Mouse (Mus musculus) regulatory T cell (primary cell): ENCODE measurements around the gene Crybb1.

Experiments used
- in situ Hi-C: fragments of 300-600 bp; cut with MboI, MseI; formaldehyde crosslinking; loops from one replicate; pipeline ENCODE4 v1.15.1; 2025; ENCODE audit warnings: high pct_unique_total_duplicates

The Crybb1 gene

DNA sequence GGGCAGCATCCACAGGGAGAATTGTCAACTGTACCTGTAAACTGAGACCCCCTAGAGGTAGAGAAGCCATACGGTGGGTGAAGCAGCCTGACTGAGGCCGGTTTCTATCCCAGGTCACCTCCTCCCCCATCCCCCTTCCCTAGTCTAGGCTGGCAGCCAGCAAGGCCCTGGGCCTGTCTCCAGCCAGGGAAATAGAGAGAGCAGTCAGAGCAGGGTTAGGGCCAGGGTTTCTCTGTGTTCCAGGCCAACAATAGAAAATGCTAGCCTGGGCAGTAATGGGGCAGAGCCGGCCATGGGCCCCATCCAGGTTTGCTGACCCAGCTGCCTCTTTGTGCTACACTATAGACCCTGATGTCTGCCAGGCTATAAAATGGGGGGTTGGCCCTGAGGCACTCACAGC lies at the start of gene Crybb1:
TSS of gene Crybb1 (plus strand) at position 390 of the 400 bp plus-strand sequence.
- in situ Hi-C loops = loop anchor here (10.0 kb wide), 1 partner anchor 1729 kb away; no protein-coding TSS in a partner anchor

DNA sequence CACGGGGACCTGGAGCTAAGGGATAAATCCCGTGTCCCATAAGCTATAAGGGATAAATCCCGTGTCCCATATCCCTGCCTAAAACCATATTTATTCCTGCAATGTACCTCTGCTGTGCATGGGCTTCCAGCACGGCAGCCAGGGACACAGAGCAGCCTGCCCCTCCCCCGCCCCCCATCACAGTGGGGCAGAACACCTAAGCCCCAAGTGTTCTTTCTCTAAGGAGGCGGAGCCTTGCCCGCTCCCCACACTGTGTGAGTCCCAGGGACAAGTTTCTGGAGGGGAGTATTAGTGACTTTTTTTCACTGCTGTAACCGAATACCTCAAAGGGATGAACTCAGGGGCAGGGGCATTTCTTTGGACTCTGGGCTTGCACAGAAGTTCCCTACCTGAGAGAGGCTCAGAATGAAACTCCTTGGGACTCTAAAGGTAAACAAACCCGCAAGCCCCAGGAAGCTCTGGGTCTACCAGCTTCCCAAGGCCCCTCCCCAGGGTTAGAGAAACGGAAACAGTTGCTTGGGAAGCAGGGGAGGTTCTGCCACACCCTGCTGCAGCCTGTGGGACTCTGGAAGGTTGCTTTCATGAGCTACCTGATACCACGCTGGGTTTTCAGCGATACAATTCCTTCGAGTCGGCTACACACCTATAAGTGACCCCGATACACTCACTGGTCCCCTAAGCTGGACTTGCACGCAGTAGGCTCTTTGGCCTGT lies 48.9 kb upstream of the Crybb1 start:
- in situ Hi-C loops = no loop called here

DNA sequence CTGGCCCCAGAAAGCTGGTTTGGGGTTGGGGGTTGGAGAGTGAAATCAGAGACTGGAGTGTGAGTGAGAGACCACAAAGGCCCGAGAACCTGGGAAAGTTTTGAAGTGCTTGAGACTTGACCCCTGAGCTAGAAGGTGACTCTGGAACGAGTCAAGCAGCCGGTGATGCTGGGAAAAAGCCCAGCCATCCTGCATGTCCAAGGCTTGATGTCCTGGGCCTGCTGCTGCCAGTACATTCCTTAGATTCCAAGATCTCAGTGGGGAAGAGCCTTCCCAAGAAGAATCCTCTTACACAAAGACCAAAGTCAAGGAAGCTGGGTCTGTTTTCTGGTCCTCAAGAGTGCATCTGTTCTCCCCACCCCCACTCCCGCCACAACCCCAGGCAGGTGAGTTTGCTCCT lies 47.3 kb upstream of the Crybb1 start:
- in situ Hi-C loops = no loop called here

DNA sequence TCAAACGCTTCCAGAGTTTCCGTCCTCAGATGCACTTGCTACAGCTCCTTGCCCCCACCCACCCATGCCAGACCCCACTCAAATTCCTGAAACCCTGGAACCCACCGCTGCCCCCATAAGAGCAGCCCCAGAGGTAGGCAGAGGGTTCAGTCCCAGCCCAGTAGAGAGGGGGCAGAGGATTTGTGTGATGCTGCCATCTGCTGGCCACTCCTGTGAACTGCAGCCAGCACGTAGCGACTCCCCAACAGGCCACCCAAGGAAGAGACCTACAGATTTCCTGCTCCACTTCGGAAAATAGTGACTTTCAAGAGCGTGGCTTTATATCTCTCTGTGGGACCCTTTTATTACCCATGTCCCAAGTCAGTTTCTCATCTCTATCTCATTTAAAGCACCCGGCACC lies 45.5 kb upstream of the Crybb1 start:
- in situ Hi-C loops = no loop called here

DNA sequence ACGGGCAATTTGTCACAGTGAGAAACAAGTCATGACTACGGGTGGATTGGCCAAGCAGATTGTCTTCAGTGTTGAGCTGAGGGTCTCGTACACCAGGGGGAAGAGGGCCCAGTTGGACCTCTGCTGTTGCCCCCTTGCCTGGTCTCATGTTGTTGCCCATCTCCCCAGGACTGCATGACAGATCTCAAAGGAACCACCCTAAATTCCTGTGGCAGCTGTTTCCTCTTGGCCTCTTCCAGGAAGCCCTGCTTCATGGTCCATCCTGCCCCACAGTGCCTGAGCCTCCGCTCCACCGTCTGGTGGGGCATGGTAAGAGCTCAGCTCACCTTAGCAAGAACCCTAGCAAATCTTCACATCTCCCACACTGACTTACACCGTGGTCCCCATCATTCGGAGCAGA lies 43.7 kb upstream of the Crybb1 start:
- in situ Hi-C loops = no loop called here

DNA sequence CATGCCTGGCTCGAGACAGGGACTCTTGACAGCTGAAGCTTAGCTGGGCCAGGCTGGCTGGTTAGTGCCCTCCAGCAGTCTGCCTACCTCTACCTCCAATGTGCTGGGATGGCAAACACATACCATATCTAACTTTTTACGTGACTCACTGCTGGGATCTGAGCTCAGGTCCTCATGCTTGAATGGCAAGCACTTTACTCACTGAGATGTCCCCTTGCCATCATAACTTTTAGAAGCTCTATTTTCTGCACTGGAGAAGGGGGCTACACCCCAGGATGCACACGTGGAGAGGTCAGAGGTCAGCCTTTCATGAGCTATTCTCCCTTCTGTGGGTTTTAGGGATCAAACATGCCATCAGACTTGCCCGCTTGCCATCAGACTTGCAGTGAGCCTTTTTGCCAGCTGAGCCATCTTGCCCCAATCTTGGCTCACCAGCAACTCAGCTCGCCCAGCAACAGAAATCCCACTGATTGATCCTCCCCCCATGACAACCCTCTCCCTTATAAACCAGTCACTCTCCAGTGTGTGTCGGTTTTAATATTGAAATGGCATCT lies 42.8 kb upstream of the Crybb1 start:
- in situ Hi-C loops = no loop called here

DNA sequence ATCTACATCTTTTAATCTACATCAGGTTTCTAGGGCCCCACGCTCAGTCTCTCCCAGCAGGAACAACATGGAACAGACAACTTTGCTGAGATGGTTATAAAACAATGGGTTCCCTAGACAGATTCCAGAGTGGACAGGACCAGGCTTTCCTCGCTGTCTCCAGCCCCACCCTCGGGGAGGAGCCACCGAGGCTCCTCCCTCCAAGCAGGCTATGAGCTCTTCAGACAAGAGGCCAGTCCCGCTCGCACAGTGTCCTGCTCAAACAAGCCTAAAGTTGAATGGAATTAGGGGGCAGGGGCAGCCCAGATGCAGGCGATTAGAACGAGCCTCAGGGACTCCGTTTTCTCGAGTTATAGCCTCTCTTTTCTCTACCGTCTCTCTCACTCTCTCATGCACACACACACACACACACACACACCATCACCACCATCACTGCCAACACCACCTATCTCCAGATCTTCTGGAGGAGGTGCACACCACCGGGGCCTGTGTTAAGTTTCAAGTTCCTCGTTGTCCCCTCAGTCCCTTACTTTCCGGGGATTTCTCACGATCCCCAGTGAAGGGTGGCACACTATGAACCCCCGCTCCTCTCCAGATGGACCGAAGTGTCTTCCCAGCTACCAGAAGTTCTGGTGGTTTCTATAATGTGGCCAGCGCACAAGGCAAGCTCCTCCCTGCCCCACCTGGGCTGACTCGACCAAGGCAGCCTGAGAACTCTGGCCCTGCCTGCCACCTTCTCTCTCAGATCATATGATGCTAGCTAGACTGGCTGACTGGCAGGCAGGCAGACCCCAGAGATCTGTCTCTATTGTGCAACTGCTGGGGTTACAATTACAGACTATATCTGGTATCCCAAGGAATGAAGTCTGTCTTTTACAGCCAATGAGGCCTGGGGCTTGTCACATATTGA lies 42.0 kb upstream of the Crybb1 start:
- in situ Hi-C loops = no loop called here

DNA sequence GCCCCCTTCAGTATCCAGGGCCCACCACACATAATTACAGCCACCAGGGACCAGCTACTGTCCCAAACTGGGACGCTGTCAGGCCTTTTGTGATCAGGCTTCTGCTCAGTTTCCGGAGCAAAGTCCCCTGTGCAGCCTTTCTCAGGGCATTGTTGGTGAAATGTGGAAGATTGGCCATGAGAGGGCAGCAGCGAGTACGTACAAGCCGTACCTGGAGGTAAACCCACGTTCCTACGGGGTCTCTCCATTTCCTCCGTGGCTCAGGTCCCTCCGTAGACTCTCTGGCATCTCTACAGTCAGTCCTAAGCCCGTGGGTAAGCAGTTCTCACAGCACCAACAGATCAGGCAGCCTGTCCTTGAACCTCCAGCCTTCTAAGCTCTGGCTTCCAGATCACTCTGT lies 41.2 kb upstream of the Crybb1 start:
- in situ Hi-C loops = no loop called here

DNA sequence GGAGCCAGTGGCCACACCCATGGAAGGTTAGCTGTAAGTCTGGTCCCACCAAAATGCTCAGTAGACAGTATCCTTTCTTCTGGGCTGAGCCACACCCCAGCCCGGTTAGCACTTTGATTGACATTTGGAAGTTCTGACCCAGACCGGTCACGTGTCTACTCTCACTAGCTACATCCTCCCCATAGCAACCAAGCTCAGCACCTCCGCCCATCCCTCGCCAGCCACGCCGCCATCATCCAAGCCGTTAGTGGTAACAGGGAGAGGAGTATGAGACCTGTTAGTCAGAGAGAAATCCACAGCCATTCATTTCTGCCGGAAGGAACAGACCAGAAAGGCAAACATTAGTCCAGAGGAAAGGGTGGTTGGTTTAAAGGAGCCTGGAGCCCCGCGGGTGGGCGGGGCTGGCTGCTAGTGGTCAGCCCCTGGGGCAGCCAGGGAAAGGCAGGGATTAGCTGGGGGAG lies 40.3 kb upstream of the Crybb1 start:
- in situ Hi-C loops = no loop called here

DNA sequence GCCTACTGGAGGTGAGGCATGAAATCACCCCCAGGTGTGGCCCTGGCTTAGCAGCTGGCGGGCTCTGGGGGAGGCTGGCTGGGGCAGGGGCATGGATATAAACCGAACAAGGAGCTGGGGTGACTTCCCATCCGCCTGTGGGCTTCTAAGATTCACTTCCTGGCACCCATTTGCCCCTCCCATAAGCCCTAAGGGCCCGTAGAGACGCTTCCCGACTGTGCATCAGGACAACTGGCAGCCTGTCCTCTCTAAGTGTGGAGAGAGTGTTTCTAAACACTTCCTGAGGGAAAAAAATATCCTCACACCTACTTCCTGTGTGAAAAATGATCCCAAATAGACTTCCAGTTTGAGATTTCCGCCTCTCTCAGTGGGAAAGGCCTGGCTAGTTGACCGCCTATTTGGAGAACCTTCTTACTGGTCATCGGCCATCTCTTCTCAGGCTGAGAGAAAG lies 39.8 kb upstream of the Crybb1 start:
- in situ Hi-C loops = no loop called here

DNA sequence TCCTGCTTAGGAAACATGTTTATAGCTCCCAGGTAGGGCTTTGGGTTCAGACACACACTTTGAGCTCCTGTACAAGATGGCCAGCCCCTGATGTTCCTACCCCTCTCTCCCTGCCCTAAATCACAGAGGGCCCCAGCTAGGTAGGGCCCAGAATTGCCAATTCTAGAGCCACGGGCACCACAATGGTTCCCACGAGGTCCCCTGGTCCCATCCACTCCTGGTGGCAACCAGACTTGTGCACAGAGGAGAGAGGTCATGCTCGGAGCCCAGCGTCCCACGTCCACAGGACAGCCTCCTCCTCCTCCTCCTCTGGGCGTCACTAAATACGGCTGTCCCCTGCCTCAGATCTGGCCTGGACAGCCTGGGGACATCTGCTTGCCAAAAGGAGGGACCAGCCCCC lies 39.3 kb upstream of the Crybb1 start:
- in situ Hi-C loops = no loop called here

DNA sequence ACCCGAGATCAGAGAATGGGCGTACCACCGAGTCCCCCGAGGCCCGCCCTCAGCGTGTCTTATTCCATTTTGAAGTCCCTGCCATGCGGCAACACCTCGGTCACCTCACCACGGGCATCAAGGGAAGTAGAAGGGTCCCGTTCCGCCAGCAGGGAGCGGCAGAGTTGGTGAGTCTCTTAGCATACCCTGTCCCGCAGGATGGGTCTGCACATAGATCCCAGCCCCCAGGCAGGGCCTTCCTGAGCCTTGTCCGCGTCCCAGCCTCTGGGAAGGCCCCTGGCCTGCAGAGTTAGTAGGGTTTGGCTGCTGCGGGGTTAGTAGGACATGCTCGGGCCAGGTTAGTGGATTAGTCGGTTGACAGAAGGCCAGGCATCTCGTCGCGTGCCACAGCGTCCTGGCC lies 38.6 kb upstream of the Crybb1 start:
- in situ Hi-C loops = no loop called here

DNA sequence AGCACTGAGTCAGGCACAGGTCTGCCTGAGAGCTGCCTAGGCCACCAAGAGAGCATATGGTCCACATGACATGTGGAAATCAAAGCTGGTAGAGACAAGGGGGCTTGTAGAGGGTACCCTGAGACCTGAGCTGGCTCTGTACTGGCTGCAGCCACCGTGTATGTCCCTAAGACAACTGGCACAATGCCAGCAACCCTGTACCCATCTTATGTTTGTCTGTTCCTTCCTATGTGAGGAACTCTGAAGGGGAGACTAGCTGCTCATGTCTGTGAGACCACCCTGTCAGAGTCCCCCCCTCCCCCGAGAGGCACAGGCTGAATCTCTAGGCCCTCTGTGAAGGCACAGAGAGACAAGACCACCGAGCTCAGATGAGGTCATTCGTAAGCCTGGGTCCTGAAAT lies 36.9 kb upstream of the Crybb1 start:
- in situ Hi-C loops = no loop called here

DNA sequence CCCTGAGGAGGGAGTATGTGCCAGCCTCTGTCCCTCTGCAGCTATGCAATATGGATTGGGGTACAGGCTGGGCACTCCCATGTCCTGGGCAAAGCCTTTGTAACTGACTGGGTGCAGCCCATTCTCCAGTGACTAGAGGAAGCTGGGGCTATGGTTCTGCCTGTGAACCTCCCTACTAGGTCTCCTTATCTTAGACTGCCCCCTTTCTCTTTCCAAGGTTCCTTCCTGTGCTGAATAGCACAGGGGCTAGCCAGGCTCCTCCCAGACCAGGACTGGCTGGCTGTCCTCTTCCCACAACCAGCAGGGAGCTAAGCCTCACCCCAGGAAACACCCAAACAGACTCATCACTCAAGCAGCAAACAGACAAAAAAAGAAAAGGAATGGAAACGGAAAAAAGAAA lies 36.2 kb upstream of the Crybb1 start:
- in situ Hi-C loops = no loop called here

DNA sequence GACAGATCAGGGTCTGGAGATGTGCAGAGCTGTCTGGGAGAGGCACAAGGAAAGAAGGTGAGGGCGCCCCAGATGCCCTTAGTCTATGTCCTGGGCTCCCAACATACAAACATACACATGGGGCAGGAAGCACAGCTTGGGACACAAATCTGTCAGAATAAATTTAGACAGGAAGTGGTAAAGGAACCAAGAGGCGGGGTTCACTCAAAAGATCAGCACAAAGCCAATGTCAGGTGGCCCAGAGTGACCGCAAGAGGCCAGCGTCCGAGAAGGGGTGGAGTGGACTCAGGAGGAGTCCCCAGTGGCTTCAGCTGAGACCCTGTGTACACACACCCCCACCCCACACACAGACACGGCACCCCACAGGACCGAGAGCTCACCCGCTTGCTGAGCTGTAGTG lies 35.4 kb upstream of the Crybb1 start:
- in situ Hi-C loops = loop anchor here (10.0 kb wide), 1 partner anchor 665 kb away; no protein-coding TSS in a partner anchor

DNA sequence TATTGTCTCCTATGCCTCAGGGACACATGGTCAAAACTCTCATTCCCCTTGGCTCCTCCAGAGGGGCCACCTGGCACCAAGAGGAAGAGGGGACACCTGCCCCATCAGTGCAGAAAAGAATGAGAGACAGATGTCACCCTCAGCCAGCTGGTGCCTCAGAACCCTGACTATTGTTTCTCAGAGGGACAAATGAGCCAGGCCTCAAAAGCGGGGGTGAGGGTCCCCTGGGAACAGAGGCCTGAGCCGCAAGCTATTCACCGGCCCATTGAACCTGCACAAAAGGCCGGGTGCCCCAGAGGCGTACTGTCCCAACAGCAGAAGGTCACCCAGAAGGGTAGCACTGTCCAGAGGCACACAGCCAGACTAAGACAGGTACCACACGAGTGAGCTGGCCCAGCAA lies 30.0 kb upstream of the Crybb1 start:
- in situ Hi-C loops = loop anchor here (10.0 kb wide), 1 partner anchor 659 kb away; no protein-coding TSS in a partner anchor

DNA sequence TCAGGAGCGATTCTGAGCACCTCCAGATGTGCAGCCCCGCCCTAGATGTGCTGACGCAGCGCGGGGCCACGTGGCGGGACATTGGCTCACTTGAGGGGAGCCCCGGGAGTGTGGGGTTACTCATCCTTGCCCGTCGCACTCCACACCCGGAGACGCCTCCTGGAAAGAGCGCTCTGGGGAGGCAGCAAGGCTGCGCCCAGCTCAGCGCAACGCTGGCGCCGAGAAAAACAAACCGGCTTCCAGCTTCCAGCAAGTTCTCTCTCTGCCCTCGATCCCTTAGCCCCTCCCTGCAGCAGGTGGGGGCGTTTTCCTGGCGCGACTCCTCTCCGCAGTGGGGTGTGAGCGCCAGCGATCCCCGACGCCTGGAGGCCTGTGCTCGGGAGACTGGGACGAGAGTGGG lies 28.3 kb upstream of the Crybb1 start:
- in situ Hi-C loops = loop anchor here (10.0 kb wide), 1 partner anchor 657 kb away; no protein-coding TSS in a partner anchor

DNA sequence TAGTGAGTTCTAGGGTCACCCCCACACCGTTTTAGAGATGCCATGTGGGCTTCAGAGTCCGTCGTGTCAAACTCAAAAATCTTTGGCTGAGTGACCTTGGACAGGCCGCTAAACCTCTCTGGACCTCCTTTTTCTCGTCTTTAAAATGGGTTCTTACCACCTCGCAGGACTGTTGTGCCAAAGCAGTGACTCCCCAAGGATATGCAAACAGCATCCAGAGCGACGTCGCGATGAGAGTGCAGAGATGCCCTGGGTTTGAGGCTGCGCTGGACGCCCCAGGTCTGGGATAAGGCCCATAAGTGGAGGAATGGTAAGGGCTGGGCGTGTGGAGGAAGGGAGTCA lies 27.7 kb upstream of the Crybb1 start:
- in situ Hi-C loops = loop anchor here (10.0 kb wide), 1 partner anchor 657 kb away; no protein-coding TSS in a partner anchor

DNA sequence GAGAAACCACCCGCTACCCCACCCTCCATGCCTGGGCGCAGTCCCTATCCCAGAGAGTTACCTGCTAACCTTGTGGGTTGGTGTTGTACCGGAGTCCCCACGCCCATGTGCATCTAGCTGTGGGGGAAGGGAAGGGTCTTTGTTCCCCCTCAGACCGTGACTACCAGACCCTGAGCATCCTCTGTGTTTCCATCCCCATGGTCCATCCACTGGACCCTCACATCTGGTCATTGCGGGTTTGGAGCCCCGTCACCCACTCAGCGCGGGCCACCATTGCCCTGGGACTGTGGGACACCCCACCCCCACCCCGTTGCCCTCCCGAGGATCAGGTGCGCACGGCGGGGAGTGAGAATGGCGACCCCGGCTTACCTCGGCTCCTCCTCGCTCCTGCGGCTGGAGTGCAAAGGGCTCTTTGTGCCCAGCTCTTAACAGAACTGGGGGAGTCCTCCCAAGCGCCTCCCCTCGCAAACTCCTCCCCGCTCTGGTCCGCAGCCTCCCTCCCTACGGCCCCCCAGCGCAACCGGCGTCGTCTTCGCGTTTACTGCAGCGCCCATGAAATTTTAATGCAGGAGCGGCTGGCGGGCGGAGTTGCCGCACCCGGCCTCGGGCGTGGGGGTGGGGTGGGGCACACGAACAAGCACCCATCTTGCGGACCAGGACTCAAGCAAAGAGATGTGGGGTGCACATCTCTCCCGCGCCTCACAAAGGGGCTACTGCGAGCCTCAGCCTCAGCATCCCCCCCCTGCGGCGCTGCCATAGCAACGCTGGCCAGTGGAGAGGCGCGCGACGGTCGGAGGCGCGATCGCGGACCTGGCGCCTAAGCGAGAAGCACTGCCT lies 27.2 kb upstream of the Crybb1 start:
- in situ Hi-C loops = loop anchor here (10.0 kb wide), 1 partner anchor 656 kb away; no protein-coding TSS in a partner anchor

DNA sequence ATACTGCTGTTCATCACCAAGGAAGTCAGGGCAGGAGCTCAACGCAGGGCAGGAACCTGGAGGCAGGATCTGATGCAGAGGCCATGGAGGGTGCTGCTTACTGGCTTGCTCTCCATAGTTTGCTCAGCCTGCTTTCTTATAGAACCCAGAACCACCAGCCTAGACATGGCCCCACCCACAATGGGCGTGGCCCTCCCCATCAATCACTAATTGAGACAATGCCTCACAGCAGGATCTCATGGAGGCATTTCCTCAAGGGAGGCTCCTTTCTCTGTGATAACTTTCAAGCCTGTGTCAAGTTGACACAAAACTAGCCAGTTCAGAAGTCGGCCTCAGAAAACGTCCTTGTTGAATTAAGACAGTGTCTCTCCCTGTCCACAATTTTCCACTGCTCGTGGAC lies 19.8 kb upstream of the Crybb1 start:
- in situ Hi-C loops = no loop called here

DNA sequence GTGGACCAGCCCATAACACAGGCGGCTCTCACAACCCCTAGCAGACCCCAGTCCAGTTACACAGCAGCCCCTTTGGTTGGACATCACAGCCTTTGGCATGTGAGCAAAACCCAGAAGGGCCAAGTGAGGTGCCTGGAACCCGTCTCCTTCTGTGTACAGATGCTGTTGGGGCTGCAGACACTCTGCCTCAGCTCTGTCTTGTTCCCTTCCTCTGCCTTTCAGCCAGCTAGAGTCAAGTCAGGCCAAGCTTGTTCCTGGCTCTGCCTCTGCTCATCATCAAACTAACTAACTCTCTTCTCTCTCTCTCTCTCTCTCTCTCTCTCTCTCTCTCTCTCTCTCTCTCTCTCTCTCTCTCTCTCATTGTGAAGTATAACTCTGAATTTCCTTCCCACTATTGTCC lies 19.0 kb upstream of the Crybb1 start:
- in situ Hi-C loops = no loop called here
